Mouse (Mus musculus) NIH3T3 (cell line): ENCODE results near the gene Gm10715.
"Not testable (repeated sequence)": the region's sequence is repeated elsewhere in the genome, so short reads cannot be mapped to it uniquely, and the experiment has no call there.

Experiments used
- DNase-seq: peaks from one replicate; pipeline ENCODE4 v3.0.0-alpha.2; 2012; ENCODE audit warnings: low read depth

The Gm10715 gene

GRCm38 (mm10) chr9:3036577-3036976 lies at the start of gene Gm10715:
Gm10715 (plus strand) TSS chr9:3036877.
- not testable (repeated sequence) for DNase-seq

DNA sequence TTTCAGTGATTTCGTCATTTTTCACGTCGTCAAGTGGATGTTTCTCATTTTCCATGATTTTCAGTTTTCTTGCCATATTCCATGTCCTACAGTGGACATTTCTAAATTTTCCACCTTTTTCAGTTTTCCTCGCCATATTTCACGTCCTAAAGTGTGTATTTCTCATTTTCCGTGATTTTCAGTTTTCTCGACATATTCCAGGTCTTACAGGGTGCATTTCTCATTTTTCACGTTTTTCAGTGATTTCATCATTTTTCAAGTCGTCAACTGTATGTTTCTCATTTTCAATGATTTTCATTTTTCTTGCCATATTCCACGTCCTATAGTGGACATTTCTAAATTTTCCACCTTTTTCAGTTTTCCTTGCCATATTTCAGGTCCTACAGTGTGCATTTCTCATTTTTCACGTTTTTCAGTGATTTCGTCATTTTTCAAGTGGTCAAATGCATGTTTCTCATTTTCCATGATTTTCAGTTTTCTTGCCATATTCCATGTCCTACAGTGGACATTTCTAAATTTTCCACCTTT lies 36.2 kb upstream of the Gm10715 start, which contains the start of gene Gm10722:
Gm10722 (plus strand) TSS at position 478 of the 528 bp plus-strand sequence.
- peak; percentile 47 for DNase-seq

GRCm38 (mm10) chr9:3001006-3001405 lies 35.7 kb upstream of the Gm10715 start:
- DNase-seq: not testable (repeated sequence)

GRCm38 (mm10) chr9:3001948-3002659 lies 34.6 kb upstream of the Gm10715 start:
- peak; percentile 21 for DNase-seq

- DNase-seq: not testable (repeated sequence)
Observed at GRCm38 (mm10) chr9:3002794-3003396, 33.8 kb upstream of the Gm10715 start, which contains the start of gene Gm11168. Gm11168 (plus strand) TSS chr9:3003346.

DNA sequence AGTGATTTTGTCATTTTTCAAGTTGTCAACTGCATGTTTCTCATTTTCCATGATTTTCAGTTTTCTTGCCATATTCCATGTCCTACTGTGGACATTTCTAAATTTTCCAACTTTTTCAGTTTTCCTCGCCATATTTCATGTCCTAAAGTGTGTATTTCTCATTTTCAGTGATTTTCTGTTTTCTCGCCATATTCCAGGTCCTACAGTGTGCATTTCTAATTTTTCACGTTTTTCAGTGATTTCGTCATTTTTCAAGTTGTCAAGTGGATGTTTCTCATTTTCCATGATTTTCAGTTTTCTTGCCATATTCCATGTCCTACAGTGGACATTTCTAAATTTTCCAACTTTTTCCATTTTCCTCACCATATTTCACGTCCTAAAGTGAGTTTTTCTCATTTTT lies 30.5 kb upstream of the Gm10715 start:
- DNase-seq: not testable (repeated sequence)

DNA sequence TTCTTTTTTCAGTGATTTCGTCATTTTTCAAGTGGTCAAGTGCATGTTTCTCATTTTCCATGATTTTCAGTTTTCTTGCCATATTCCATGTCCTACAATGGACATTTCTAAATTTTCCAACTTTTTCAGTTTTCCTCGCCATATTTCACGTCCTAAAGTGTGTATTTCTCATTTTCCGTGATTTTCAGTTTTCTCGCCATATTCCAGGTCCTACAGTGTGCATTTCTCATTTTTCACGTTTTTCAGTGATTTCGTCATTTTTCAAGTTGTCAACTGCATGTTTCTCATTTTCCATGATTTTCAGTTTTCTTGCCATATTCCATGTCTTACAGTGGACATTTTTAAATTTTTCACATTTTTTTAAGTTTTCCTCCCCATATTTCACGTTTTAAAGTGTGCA lies 30.0 kb upstream of the Gm10715 start:
- not testable (repeated sequence) for DNase-seq

DNA sequence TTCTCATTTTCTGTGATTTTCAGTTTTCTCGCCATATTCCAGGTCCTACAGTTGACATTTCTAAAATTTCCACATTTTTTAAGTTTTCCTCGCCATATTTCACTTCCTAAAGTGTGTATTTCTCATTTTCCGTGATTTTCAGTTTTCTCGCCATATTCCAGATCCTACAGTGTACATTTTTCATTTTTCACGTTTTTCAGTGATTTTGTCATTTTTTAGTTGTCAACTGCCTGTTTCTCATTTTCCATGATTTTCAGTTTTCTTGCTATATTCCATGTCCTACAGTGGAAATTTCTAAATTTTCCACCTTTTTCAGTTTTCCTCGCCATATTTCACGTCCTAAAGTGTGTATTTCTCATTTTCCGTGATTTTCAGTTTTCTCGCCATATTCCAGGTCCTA lies 29.4 kb upstream of the Gm10715 start:
- peak; percentile 6 for DNase-seq

- not testable (repeated sequence) for DNase-seq
Observed at GRCm38 (mm10) chr9:3009331-3009730, 27.3 kb upstream of the Gm10715 start.

GRCm38 (mm10) chr9:3012054-3012621 lies 24.5 kb upstream of the Gm10715 start:
- DNase-seq: not testable (repeated sequence)

DNA sequence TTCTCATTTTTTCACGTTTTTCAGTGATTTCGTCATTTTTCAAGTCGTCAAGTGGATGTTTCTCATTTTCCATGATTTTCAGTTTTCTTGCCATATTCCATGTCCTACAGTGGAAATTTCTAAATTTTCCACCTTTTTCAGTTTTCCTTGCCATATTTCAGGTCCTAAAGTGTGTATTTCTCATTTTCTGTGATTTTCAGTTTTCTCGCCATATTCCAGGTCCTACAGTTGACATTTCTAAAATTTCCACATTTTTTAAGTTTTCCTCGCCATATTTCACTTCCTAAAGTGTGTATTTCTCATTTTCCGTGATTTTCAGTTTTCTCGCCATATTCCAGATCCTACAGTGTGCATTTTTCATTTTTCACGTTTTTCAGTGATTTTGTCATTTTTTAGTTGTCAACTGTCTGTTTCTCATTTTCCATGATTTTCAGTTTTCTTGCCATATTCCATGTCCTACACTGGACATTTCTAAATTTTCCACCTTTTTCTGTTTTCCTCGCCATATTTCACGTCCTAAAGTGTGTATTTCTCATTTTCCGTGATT lies 23.9 kb upstream of the Gm10715 start, which contains the start of gene Gm10721:
Gm10721 (plus strand) TSS at position 408 of the 547 bp plus-strand sequence.
- DNase-seq: not testable (repeated sequence)

DNA sequence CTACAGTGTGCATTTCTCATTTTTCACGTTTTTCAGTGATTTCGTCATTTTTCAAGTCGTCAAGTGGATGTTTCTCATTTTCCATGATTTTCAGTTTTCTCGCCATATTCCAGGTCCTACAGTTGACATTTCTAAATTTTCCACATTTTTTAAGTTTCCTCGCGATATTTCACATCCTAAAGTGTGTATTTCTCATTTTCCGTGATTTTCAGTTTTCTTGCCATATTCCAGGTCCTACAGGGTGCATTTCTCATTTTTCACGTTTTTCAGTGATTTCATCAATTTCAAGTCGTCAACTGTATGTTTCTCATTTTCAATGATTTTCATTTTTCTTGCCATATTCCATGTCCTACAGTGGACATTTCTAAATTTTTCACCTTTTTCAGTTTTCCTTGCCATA lies 21.3 kb upstream of the Gm10715 start, which contains the start of gene Gm10720:
Gm10720 (plus strand) TSS at position 301 of the 400 bp plus-strand sequence.
- DNase-seq: not testable (repeated sequence)

- DNase-seq: not testable (repeated sequence)
Observed at GRCm38 (mm10) chr9:3015896-3016295, 20.8 kb upstream of the Gm10715 start.

DNA sequence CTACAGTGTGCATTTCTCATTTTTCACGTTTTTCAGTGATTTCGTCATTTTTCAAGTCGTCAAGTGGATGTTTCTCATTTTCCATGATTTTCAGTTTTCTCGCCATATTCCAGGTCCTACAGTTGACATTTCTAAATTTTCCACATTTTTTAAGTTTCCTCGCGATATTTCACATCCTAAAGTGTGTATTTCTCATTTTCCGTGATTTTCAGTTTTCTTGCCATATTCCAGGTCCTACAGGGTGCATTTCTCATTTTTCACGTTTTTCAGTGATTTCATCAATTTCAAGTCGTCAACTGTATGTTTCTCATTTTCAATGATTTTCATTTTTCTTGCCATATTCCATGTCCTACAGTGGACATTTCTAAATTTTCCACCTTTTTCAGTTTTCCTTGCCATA lies 19.6 kb upstream of the Gm10715 start, which contains the start of gene Gm10719:
Gm10719 (plus strand) TSS at position 301 of the 400 bp plus-strand sequence.
- not testable (repeated sequence) for DNase-seq

DNA sequence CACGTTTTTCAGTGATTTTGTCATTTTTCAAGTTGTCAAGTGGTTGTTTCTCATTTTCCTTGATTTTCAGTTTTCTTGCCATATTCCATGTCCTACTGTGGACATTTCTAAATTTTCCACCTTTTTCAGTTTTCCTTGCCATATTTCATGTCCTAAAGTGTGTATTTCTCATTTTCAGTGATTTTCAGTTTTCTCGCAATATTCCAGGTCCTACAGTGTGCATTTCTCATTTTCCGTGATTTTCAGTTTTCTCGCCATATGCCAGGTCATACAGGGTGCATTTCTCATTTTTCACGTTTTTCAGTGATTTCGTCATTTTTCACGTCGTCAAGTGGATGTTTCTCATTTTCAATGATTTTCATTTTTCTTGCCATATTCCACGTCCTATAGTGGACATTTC lies 17.7 kb upstream of the Gm10715 start:
- DNase-seq: not testable (repeated sequence)

DNA sequence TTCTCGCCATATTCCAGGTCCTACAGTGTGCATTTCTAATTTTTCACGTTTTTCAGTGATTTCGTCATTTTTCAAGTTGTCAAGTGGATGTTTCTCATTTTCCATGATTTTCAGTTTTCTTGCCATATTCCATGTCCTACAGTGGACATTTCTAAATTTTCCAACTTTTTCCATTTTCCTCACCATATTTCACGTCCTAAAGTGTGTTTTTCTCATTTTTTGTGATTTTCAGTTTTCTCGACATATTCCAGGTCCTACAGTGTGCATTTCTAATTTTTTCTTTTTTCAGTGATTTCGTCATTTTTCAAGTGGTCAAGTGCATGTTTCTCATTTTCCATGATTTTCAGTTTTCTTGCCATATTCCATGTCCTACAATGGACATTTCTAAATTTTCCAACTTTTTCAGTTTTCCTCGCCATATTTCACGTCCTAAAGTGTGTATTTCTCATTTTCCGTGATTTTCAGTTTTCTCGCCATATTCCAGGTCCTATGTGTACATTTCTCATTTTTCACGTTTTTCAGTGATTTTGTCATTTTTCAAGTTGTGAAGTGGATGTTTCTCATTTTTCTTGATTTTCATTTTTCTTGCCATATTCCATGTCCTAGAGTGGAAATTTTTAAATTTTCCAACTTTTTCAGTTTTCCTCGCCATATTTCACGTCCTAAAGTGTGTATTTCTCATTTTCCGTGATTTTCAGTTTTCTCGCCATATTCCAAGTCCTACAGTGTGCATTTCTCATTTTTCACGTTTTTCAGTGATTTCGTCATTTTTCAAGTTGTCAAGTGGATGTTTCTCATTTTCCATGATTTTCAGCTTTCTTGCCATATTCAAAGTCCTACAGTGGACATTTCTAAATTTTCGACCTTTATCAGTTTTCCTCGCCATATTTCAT lies 16.6 kb upstream of the Gm10715 start:
- DNase-seq: not testable (repeated sequence)

DNA sequence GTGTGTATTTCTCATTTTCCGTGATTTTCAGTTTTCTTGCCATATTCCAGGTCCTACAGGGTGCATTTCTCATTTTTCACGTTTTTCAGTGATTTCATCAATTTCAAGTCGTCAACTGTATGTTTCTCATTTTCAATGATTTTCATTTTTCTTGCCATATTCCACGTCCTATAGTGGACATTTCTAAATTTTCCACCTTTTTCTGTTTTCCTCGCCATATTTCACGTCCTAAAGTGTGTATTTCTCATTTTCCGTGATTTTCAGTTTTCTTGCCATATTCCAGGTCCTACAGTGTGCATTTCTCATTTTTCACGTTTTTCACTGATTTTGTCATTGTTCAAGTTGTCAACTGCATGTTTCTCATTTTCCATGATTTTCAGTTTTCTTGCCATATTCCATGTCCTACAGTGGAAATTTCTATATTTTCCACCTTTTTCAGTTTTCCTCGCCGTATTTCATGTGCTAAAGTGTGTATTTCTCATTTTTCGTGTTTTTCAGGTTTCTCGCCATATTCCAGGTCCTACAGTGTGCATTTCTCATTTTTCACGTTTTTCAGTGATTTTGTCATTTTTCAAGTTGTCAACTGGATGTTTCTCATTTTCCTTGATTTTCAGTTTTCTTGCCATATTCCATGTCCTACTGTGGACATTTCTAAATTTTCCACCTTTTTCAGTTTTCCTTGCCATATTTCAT lies 14.2 kb upstream of the Gm10715 start:
- DNase-seq: peak; percentile 27

- DNase-seq: not testable (repeated sequence)
Observed at GRCm38 (mm10) chr9:3023312-3023984, 13.2 kb upstream of the Gm10715 start, which contains the start of gene Gm10718. Gm10718 (plus strand) TSS chr9:3023547.

- DNase-seq: not testable (repeated sequence)
Observed at GRCm38 (mm10) chr9:3023985-3024648, 12.6 kb upstream of the Gm10715 start.
